Mouse (Mus musculus) limb, embryonic 14.5 days (tissue): ENCODE data around the gene B430218F22Rik. TPM values are rescaled to one million over a fixed set of nuclear protein-coding genes. Genes with fewer than 3 reads are reported as not detected.

Experiments used
- ATAC-seq: fragments of 200-750 bp; cut with Nextera tagmentation; 2 replicates; pipeline ENCODE4 v1.8.0; 2017; ENCODE audit warnings: low read depth, moderate number of reproducible peaks, moderate TSS enrichment; ENCODE audit not compliant: low FRiP score
- DNase-seq: peaks from one replicate; pipeline ENCODE4 v3.0.0-alpha.2; 2015; ENCODE audit warnings: low spot score
- H3K27ac ChIP-seq: fragments of 300-500 bp; sonication (generic); replicated peaks from 2 replicates; pipeline ENCODE4 v1.5.1; 2014; ENCODE audit warnings: low read depth, mild to moderate bottlenecking, low read length, moderate library complexity, mixed read lengths
- H3K27me3 ChIP-seq: fragments of 300-500 bp; sonication (generic); 2 replicates; pipeline ENCODE4 v1.6.1; 2014; ENCODE audit warnings: low read length, mixed read lengths; ENCODE audit not compliant: control insufficient read depth, insufficient read depth
- H3K36me3 ChIP-seq: fragments of 300-500 bp; sonication (generic); 2 replicates; pipeline ENCODE4 v1.6.1; 2014; ENCODE audit warnings: mild to moderate bottlenecking, low read length, moderate library complexity, mixed read lengths; ENCODE audit not compliant: control insufficient read depth, insufficient read depth
- H3K4me1 ChIP-seq: fragments of 300-500 bp; sonication (generic); 2 replicates; pipeline ENCODE4 v1.6.1; 2014; ENCODE audit warnings: antibody characterized with exemption, low read length, mixed read lengths; ENCODE audit not compliant: control insufficient read depth, insufficient read depth
- H3K4me2 ChIP-seq: fragments of 300-500 bp; sonication (generic); replicated peaks from 2 replicates; pipeline ENCODE4 v1.6.1; 2014; ENCODE audit warnings: low read depth, mild to moderate bottlenecking, low read length, moderate library complexity; ENCODE audit not compliant: severe bottlenecking
- H3K4me3 ChIP-seq: fragments of 300-500 bp; sonication (generic); replicated peaks from 2 replicates; pipeline ENCODE4 v1.5.1; 2014; ENCODE audit warnings: low read length
- H3K9ac ChIP-seq: fragments of 300-500 bp; sonication (generic); 2 replicates; pipeline ENCODE4 v1.6.1; 2014; ENCODE audit warnings: mild to moderate bottlenecking, low read depth, low read length, moderate library complexity; ENCODE audit not compliant: severe bottlenecking
- H3K9me3 ChIP-seq: fragments of 300-500 bp; sonication (generic); 2 replicates; pipeline ENCODE4 v1.6.1; 2016; ENCODE audit warnings: low read length; ENCODE audit not compliant: control insufficient read depth
- POLR2A ChIP-seq: fragments of 200-500 bp; IDR thresholded peaks from 2 replicates; pipeline ENCODE4 v1.8.0; 2012; ENCODE audit warnings: inconsistent platforms, mild to moderate bottlenecking, moderate library complexity, borderline replicate concordance; ENCODE audit not compliant: insufficient read depth, insufficient read length; ENCODE audit errors: extremely low read depth
- WGBS: fragments of 180-500 bp; shearing (Covaris S2); extraction: QIAGEN DNeasy Blood & Tissue Kit; methylation state at CpG from one replicate; pipeline ENCODE4 v1.1.7; 2014; 5-methylcytosine and 5-hydroxymethylcytosine counted together
- polyA plus RNA-seq, 2 experiments: library from polyadenylated mRNA; depleted of rRNA in 1 of 2; stranded (reverse) in 1 of 2; unstranded in 1 of 2; fragments of >200 nt; fragmentation: Nextera tagmentation in 1 of 2; extraction: Ambion mirVana in 1 of 2; gene quantifications; 2 replicates each; pipeline versions ENCODE4 v1.2.1 to v1.2.3; 2012 to 2014

B430218F22Rik gene
- polyA plus RNA-seq (2012; rRNA removed) (0.33 and 0.38 TPM in 2 replicates), polyA plus RNA-seq (2014; fragmentation: Nextera tagmentation; extraction: Ambion mirVana) (0.36 and 0.56 TPM in 2 replicates)

DNA sequence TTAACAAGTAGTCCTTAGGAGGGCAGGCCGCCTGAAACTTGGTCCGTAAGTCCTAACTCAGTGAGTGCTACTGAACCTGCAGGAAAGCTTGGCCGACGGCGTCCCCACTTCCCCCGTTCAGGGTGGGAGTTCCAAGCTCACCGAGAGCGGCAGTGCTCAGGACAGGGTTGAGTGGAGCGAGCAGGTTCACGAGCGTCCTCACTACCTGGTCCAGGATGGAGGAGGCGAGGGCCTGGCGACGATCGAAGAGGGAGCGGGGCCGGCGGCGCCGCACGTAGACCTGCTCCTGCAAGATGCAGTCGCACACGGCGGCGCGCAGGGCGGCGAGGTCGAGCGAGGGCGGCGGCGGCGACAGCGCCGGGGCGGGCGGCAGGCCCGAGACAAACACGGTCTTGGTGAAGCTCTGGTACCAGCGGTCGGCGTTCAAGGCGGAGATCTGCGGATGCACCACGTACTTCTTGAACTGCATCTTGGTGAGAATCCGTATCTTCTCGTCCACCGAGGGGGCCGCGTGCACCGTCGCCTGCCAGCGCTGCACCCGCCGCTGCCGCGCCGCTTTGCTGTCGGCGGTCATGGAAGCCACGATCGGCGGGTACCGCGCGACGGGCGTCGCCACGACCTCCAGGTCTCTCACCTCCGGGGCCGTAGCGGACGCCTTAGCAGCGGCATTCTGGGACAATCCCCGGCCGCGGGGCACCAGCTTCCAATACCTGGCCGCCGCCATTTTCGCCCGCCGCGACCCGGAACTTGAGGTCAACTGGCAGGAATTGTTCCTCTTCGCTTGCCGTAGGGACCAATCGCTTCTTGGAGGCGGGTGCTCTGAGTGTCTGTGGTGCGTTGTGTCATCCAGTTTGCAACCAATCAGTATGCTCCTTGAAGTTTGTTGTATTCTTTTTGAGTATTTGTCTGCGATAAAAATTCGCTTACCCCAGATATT is at the start of gene B430218F22Rik, which contains the start of gene Mrps30:
TSS of gene B430218F22Rik (plus strand) at position 120 of the 937 bp plus-strand sequence.
TSS of gene Mrps30 (minus strand) at position 742 of the 937 bp plus-strand sequence.
- no peaks in the 10 kb centered on the region for H3K9me3 ChIP-seq
- peaks cover 31% of the 10 kb centered on the region for H3K36me3 ChIP-seq
- H3K4me1 ChIP-seq, result peaks cover 7% of the 10 kb centered on the region
- peak within 1 kb of the TSS; percentile 84 for H3K9ac ChIP-seq
- peak within 1 kb of the TSS; percentile 82 for H3K27ac ChIP-seq
- WGBS, result 1% methylated on average over 83 of the region's 93 CpGs
- H3K27me3 ChIP-seq, result no peaks in the 10 kb centered on the region
- peak; percentile 97 for DNase-seq
- ATAC-seq, result peak; percentile 97
- peak within 1 kb of the TSS; percentile 78 for H3K4me2 ChIP-seq
- TF ChIP-seq POLR2A, result peak; percentile 66; the same call in 1 of the 2 replicates
- peak within 1 kb of the TSS; percentile 87 for H3K4me3 ChIP-seq

DNA sequence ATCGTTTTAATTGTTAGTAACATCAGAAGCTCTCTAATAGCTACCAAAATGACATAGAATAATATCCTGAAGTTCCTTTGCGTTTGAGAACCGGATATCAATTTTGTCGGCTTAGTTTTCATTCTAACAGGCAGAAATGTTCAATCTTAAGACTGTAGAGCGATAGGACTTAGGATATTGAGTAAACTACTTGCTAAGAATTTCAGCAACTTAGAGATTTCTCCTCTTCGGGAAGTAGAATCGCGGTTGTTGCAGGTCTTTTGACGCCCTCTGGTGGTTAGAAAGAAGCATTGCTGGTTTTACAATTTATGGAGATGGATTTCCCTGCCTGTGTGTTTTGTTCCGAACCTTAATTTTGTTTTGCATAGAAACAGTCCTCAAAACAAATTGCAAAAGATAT is 36.2 kb upstream of the B430218F22Rik start:
- 24% methylated on average over 10 of the region's 10 CpGs for WGBS
- TF ChIP-seq POLR2A, result no peak
- H3K4me2 ChIP-seq, result no peak overlapping the region
- no peak for ATAC-seq
- no peak overlapping the region for H3K4me3 ChIP-seq
- no peaks in the 10 kb centered on the region for H3K36me3 ChIP-seq
- H3K27me3 ChIP-seq, result no peaks in the 10 kb centered on the region
- no peaks in the 10 kb centered on the region for H3K4me1 ChIP-seq
- DNase-seq, result peak; percentile 24
- no peak overlapping the region for H3K27ac ChIP-seq
- no peaks in the 10 kb centered on the region for H3K9me3 ChIP-seq
- no peak overlapping the region for H3K9ac ChIP-seq

DNA sequence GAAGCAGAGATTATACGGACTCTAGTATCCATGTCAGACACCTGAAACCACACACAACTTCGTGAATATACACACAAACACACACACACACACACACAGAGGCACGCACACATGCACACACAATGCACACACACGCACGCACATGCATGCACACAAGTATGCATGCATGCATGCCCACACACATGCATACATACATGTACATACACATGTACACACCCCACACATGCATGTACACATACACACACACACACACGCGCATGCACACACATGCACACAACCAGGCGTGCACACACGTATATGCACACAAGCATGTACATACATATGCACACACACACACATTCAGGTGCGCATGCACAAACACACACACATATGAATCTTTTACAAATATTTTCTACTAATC is 35.6 kb upstream of the B430218F22Rik start:
- Histone ChIP-seq H3K4me1 (no peaks in the 10 kb centered on the region), H3K9ac (no peak overlapping the region), H3K36me3 (no peaks in the 10 kb centered on the region), H3K4me2 (no peak overlapping the region), H3K27ac (no peak overlapping the region), H3K4me3 (no peak overlapping the region), H3K27me3 (no peaks in the 10 kb centered on the region), H3K9me3 (no peaks in the 10 kb centered on the region)
- TF ChIP-seq POLR2A, result no peak
- WGBS, result 93% methylated on average over 10 of the region's 10 CpGs
- ATAC-seq, result no peak
- DNase-seq, result no peak

DNA sequence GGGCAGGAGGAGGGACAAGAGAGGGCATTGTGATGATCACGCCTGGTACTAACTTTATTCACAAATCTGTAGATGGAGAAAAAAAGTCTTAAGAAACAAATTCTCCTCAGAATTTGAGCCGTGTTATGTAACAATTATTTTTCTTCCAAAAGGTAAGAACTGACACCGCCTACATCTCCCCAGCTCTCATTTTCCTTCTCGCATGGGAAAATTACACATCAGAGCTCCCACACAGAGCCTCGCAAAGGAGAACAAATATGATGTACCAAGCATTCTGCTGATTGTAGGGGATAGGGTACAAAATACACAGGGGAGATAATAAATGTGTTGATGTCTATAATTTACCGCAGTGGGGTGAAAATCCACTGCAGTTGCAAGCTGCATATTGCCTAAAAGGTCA is 23.1 kb upstream of the B430218F22Rik start:
- H3K4me3 ChIP-seq, result no peak overlapping the region
- H3K9me3 ChIP-seq, result no peaks in the 10 kb centered on the region
- H3K9ac ChIP-seq, result no peak overlapping the region
- no peaks in the 10 kb centered on the region for H3K36me3 ChIP-seq
- H3K4me2 ChIP-seq, result no peak overlapping the region
- no peak overlapping the region for H3K27ac ChIP-seq
- 74% methylated on average over 6 of the region's 6 CpGs for WGBS
- no peaks in the 10 kb centered on the region for H3K4me1 ChIP-seq
- H3K27me3 ChIP-seq, result no peaks in the 10 kb centered on the region
- ATAC-seq (no peak), DNase-seq (no peak)
- TF ChIP-seq POLR2A, result no peak

DNA sequence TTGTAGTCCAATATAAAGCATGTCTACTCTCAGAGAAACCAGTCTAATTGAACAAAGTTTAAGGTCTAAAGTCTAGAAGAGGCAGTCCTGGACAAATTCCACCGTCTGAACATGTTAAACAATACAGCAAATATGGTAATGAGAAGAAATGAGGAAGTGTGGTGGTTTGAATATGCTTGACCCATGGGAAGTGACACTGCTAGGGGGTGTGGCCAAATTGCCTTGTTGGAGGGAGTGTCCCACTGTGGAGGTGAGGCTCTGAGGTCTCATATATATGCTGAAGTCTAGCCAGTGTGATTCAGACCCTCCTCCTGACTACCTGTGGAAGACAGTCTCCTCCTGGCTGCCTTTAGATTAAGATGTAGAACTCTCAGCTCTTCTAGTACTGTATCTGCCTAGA is 20.7 kb upstream of the B430218F22Rik start:
- ATAC-seq, result no peak
- TF ChIP-seq POLR2A, result no peak
- WGBS, result 86% methylated on average over 1 of the region's 1 CpGs

More for the DNA sequence above, 20.7 kb upstream of the B430218F22Rik start:
- DNase-seq, result no peak
- Histone ChIP-seq H3K36me3 (no peaks in the 10 kb centered on the region), H3K9me3 (no peaks in the 10 kb centered on the region), H3K4me2 (no peak overlapping the region), H3K4me1 (no peaks in the 10 kb centered on the region), H3K9ac (no peak overlapping the region), H3K27ac (no peak overlapping the region), H3K4me3 (no peak overlapping the region), H3K27me3 (no peaks in the 10 kb centered on the region)
